Mouse (Mus musculus) lung, embryonic 15.5 days (tissue): ENCODE data around the gene Tmprss11b. TPM values are rescaled to one million over a fixed set of nuclear protein-coding genes. Genes with fewer than 3 reads are reported as not detected.
"Not testable (repeated sequence)": the region's sequence is repeated elsewhere in the genome, so short reads cannot be mapped to it uniquely, and the experiment has no call there.

Experiments used
- ATAC-seq: fragments of 200-750 bp; cut with Nextera tagmentation; 2 replicates; pipeline ENCODE4 v1.8.0; 2017; ENCODE audit warnings: moderate number of reproducible peaks, borderline replicate concordance; ENCODE audit not compliant: low FRiP score, low TSS enrichment; ENCODE audit errors: extremely low read depth
- H3K27ac ChIP-seq: fragments of 300-500 bp; sonication (generic); 2 replicates; pipeline ENCODE4 v1.5.1; 2015; ENCODE audit warnings: moderate library complexity, mild to moderate bottlenecking, inconsistent platforms
- H3K27me3 ChIP-seq: fragments of 300-500 bp; sonication (generic); 2 replicates; pipeline ENCODE4 v1.6.1; 2015; ENCODE audit warnings: inconsistent platforms
- H3K36me3 ChIP-seq: fragments of 300-500 bp; sonication (generic); 2 replicates; pipeline ENCODE4 v1.6.1; 2015; ENCODE audit warnings: inconsistent platforms
- H3K4me1 ChIP-seq: fragments of 300-500 bp; sonication (generic); 2 replicates; pipeline ENCODE4 v1.6.1; 2015; ENCODE audit warnings: inconsistent platforms
- H3K4me2 ChIP-seq: fragments of 300-500 bp; sonication (generic); 2 replicates; pipeline ENCODE4 v1.6.1; 2015; ENCODE audit warnings: inconsistent platforms, mild to moderate bottlenecking, moderate library complexity
- H3K4me3 ChIP-seq: fragments of 300-500 bp; sonication (generic); 2 replicates; pipeline ENCODE4 v1.5.1; 2015; ENCODE audit warnings: mild to moderate bottlenecking, inconsistent platforms
- H3K9ac ChIP-seq: fragments of 300-500 bp; sonication (generic); 2 replicates; pipeline ENCODE4 v1.6.1; 2015; ENCODE audit warnings: inconsistent platforms
- H3K9me3 ChIP-seq: fragments of 300-500 bp; sonication (generic); 2 replicates; pipeline ENCODE4 v1.6.1; 2016; ENCODE audit warnings: inconsistent platforms
- WGBS: fragments of 180-500 bp; shearing (Covaris S2); methylation state at CpG from one replicate; pipeline ENCODE4 v1.1.7; 2015; 5-methylcytosine and 5-hydroxymethylcytosine counted together
- polyA plus RNA-seq: library from polyadenylated mRNA; unstranded; fragments of >200 nt; fragmentation: Nextera tagmentation; extraction: Ambion mirVana; gene quantifications from 2 replicates; pipeline ENCODE4 v1.2.1, GENCODE M21; 2015

The Tmprss11b gene
- 0.04 and 0.11 TPM in 2 replicates for polyA plus RNA-seq

DNA sequence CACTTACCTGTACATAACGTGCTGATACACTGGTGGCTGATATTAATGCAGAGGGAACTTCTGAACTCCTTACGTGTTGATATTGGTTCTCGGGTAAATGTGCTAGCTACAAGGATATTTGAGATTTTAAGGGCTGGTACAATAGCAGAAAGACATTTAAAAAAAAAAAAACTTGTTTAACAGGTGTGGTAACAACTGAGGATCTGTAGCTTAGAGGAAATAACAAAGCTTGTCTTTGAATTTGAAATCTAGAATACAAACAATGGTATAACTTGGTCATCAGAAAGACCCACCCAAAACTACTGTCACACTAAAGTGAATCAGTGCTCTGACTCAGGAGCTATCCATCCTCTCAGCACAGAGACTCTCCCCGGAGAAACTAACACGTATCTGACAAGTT lies at the start of gene Tmprss11b:
Gene Tmprss11b (minus strand): TSS at position 101 of the 400 bp plus-strand sequence.
- Histone ChIP-seq H3K36me3 (no peaks in the 10 kb centered on the region), H3K4me3 (no peak within 1 kb of the TSS), H3K9me3 (no peaks in the 10 kb centered on the region), H3K27ac (no peak within 1 kb of the TSS), H3K4me1 (no peaks in the 10 kb centered on the region), H3K4me2 (no peak within 1 kb of the TSS), H3K9ac (no peak within 1 kb of the TSS), H3K27me3 (no peaks in the 10 kb centered on the region)
- no peak for ATAC-seq
- 63% methylated on average over 5 of the region's 5 CpGs for WGBS

DNA sequence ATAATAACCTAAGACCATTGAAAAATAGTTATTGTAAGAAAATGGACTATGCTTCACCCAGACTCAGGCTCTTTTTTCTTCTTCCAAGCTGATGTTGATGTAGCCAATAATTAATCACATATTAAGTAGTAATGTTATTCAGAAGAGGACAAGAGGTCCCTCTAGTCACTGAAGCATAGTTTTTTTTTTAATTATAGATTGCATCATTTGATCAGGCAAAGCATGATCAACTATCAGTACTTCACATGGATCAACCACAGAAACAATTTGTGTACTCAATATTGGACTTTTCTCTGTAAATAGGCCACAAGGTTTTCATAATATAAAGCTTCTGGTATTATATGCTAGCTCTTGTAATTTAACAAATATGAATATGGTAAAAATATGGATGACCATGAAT lies 48.9 kb upstream of the Tmprss11b start:
- no peaks in the 10 kb centered on the region for H3K27me3 ChIP-seq
- H3K9ac ChIP-seq, result no peak overlapping the region
- H3K36me3 ChIP-seq, result no peaks in the 10 kb centered on the region
- H3K4me3 ChIP-seq, result no peak overlapping the region
- H3K9me3 ChIP-seq, result no peaks in the 10 kb centered on the region
- no peak overlapping the region for H3K27ac ChIP-seq
- ATAC-seq, result no peak
- no peaks in the 10 kb centered on the region for H3K4me1 ChIP-seq
- H3K4me2 ChIP-seq, result no peak overlapping the region

DNA sequence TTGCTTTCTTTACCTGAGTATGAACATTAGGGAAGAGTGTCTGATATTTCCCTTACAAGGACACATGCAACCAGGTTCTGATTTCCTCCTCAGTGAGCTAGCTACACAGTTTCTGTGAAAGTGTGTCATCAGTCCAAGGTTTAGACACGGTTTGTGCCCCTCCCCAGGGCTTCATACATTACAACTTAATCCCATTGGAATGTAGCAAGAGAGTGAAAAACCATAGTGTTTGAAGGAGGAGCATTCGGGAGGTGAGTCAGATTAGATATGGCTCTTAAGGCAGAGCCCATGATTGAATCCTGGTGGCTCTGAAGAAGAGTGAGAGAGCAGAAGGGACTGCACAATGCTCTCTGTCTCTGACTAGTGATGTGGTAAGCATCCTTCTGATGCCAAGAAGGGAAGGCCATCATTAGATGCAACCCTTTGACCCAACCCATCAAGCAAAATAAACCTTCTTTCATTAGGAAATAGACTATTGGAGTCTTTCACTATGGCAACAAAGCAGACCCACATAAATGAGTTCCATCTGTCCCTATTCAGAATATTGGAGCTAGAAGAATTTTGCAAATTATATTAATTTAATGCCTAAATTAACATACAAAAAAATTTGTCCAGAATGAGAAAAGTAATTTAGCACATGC lies 46.8 kb upstream of the Tmprss11b start:
- Histone ChIP-seq H3K36me3 (no peaks in the 10 kb centered on the region), H3K4me3 (no peak overlapping the region), H3K27ac (no peak overlapping the region), H3K27me3 (no peaks in the 10 kb centered on the region), H3K9me3 (no peaks in the 10 kb centered on the region), H3K4me2 (no peak overlapping the region), H3K4me1 (no peaks in the 10 kb centered on the region), H3K9ac (no peak overlapping the region)
- ATAC-seq, result no peak
- WGBS, result 52% methylated on average over 2 of the region's 2 CpGs

DNA sequence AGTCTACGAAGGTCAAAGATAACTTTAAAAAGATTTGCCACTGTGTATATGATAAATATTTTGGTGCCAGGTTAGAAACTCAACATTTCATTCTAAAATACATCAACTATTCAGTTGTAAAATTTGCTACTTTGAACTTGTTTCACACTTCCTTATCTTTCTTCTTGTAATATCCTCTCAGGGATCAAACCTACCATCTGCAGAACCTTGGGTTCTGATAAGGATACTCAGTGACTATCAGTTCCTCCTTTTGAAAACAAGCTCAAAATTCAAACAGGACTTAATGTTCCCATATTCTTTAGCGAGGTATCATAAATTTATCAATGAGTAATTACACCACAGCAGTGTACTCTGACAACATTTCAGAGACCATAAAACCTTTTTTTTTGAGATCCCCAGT lies 38.8 kb upstream of the Tmprss11b start:
- 78% methylated on average over 2 of the region's 2 CpGs for WGBS
- Histone ChIP-seq H3K36me3 (no peaks in the 10 kb centered on the region), H3K9ac (no peak overlapping the region), H3K27me3 (no peaks in the 10 kb centered on the region), H3K9me3 (no peaks in the 10 kb centered on the region), H3K4me1 (no peaks in the 10 kb centered on the region), H3K27ac (no peak overlapping the region), H3K4me2 (no peak overlapping the region), H3K4me3 (no peak overlapping the region)
- ATAC-seq, result no peak

DNA sequence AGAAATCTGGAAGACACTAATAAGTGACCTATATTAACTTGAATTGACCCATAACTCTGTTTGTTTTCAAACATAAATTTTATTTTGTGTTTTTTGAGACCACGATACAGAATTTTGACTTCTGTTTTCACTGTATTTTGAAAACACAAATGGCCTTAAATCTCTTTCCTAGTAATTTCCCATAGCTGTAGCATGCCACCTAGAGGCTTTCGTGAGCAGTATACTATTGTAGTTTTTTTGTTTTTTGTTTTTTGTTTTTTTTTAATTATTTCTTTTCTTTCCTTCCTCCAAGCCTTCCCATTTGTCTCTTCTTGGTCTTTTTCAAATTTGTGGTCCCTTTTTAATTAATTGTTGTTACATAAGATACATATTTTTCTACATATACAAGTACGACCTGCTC lies 28.8 kb upstream of the Tmprss11b start:
- H3K36me3 ChIP-seq, result no peaks in the 10 kb centered on the region
- no peak overlapping the region for H3K9ac ChIP-seq
- no peak for ATAC-seq
- no peaks in the 10 kb centered on the region for H3K9me3 ChIP-seq
- no peak overlapping the region for H3K27ac ChIP-seq
- WGBS, result 78% methylated on average over 3 of the region's 3 CpGs
- H3K4me2 ChIP-seq, result no peak overlapping the region
- no peaks in the 10 kb centered on the region for H3K27me3 ChIP-seq
- no peak overlapping the region for H3K4me3 ChIP-seq
- no peaks in the 10 kb centered on the region for H3K4me1 ChIP-seq

DNA sequence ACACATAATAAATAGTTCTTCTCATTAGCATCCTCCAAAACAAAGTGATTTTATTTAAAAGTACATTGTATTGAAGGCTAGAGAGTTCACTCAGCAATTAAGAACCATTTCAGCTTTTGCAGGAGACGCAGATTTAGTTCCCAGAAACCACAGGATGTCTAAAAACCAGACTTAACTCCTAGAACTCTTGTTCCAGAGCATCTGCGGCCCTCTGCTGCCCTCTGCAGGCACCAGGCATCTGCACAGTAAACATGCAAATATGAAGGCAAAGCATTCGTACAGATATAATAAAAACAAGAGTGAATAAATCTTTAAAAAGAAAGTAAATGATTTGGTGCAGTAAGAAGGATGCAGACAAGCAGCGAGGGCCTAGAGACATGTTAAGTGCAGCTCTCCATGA lies 8.5 kb upstream of the Tmprss11b start:
- Histone ChIP-seq H3K27ac (no peak overlapping the region), H3K9me3 (no peaks in the 10 kb centered on the region), H3K4me3 (no peak overlapping the region), H3K9ac (no peak overlapping the region), H3K4me1 (no peaks in the 10 kb centered on the region), H3K36me3 (no peaks in the 10 kb centered on the region), H3K27me3 (no peaks in the 10 kb centered on the region), H3K4me2 (no peak overlapping the region)
- 48% methylated on average over 4 of the region's 4 CpGs for WGBS
- no peak for ATAC-seq

DNA sequence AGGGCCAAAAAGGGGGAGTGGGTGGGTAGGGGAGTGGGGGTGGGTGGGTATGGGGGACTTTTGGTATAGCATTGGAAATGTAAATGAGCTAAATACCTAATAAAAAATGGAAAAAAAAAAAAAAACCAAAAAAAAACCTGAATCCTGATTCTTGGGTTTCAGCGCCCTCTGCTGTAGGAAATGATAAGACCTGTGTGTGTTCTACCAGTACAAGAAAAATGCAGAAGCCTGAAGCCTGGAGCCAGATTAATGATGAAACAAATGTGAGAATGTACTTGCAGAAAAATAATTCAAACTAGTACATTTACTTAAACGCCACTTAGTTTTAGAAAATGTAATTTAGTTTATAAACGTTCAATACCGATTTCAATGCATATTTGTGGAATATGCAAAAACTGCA lies 27.0 kb downstream of the Tmprss11b start:
- not testable (repeated sequence) for H3K9me3 ChIP-seq, H3K4me1 ChIP-seq, H3K27ac ChIP-seq, H3K9ac ChIP-seq, H3K4me3 ChIP-seq, H3K36me3 ChIP-seq, H3K27me3 ChIP-seq, ATAC-seq, H3K4me2 ChIP-seq
- WGBS, result 28% methylated on average over 4 of the region's 4 CpGs

DNA sequence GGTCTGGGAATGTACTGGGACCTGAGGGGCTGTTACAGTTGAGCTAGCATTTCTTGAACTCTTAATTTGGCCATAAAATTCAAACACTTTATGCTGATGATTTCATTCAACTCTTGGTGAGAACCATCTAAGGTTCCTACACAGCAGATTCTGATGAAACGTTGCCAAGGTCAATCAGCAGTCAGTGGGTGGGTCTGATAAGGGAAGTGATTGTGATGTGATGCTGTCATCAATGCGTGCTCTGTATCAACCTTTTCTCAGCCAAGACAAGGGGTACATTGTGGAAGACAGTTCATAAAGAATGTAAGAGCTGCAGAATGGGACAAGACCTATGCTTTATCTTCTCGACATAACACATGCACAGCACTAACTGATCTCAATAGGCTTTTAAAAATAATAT lies 35.4 kb downstream of the Tmprss11b start:
- no peaks in the 10 kb centered on the region for H3K4me1 ChIP-seq
- H3K27ac ChIP-seq, result no peak overlapping the region
- H3K36me3 ChIP-seq, result no peaks in the 10 kb centered on the region
- no peaks in the 10 kb centered on the region for H3K27me3 ChIP-seq
- H3K9ac ChIP-seq, result no peak overlapping the region
- ATAC-seq, result no peak
- H3K9me3 ChIP-seq, result no peaks in the 10 kb centered on the region
- WGBS, result 27% methylated on average over 3 of the region's 3 CpGs
- no peak overlapping the region for H3K4me3 ChIP-seq
- no peak overlapping the region for H3K4me2 ChIP-seq

DNA sequence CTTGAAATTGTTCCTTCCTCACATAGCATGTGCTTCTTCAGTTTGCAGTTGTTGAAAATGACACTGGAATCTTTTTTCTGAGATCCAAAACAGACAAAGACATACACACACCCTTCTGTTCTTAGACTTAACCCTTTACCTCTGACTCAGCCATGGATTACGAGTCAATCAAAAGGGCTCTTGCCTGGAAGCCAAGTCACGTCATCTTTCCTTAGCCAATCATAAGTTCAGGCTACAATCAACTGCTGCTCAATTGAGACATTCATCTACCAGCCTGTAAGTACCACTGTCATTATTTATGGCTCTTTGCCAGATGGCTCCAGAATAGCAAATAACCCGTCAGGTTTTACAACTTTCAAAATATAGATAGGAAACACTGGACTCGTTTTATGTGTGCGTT lies 43.8 kb downstream of the Tmprss11b start, which contains the start of gene Tmprss11f:
Gene Tmprss11f (minus strand): TSS at position 101 of the 400 bp plus-strand sequence.
- no peaks in the 10 kb centered on the region for H3K9me3 ChIP-seq
- H3K4me1 ChIP-seq, result no peaks in the 10 kb centered on the region
- no peaks in the 10 kb centered on the region for H3K27me3 ChIP-seq
- H3K4me2 ChIP-seq, result no peak within 1 kb of the TSS
- H3K4me3 ChIP-seq, result no peak within 1 kb of the TSS
- ATAC-seq, result no peak
- no peaks in the 10 kb centered on the region for H3K36me3 ChIP-seq
- no peak within 1 kb of the TSS for H3K27ac ChIP-seq
- 56% methylated on average over 5 of the region's 5 CpGs for WGBS
- no peak within 1 kb of the TSS for H3K9ac ChIP-seq

DNA sequence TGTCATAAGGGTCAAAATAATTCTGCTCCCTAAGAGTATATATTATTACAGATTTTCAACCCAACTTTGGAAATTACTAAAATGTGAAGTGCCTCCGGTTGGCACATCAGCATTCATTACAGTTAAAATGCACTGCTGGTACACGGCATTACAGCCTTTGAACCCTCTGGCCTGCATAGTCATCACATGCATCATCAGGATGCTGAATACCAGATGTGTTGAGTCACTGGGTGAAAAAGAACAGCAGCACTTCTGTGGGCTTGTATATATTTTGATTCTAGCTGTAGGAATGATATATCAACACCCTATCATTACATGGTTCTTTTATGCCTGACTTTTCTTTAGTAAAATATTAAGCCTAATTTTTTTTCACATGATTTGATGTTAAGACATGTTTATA lies 45.5 kb downstream of the Tmprss11b start:
- Histone ChIP-seq H3K4me3 (no peak overlapping the region), H3K27ac (no peak overlapping the region), H3K9me3 (no peaks in the 10 kb centered on the region), H3K4me1 (no peaks in the 10 kb centered on the region), H3K4me2 (no peak overlapping the region), H3K9ac (no peak overlapping the region), H3K27me3 (no peaks in the 10 kb centered on the region), H3K36me3 (no peaks in the 10 kb centered on the region)
- WGBS, result 64% methylated on average over 2 of the region's 2 CpGs
- ATAC-seq, result no peak

DNA sequence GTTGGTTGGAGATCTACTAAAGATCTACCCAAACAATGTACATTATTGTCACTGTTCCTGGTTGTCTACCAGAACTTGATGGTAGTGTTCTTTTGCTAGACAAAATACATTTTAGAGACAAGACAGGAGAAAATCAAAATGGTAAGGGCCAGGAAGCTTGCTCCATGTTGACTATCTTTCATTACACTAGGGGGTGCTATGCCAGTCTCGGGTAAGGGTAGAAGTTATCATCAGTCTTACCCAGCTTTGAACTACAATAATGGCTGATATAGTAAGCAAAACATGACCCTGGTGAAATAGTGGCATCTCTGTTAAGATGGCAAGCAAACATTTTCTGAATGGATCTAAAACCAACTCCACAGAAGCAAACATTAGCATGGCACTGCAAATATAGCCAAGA lies 54.4 kb downstream of the Tmprss11b start:
- 66% methylated on average over 1 of the region's 1 CpGs for WGBS
- Histone ChIP-seq H3K4me1 (no peaks in the 10 kb centered on the region), H3K4me2 (no peak overlapping the region), H3K4me3 (no peak overlapping the region), H3K9ac (no peak overlapping the region), H3K27ac (no peak overlapping the region), H3K27me3 (no peaks in the 10 kb centered on the region), H3K36me3 (no peaks in the 10 kb centered on the region), H3K9me3 (no peaks in the 10 kb centered on the region)
- ATAC-seq, result no peak
